Mouse (Mus musculus) T-helper 17 cell (primary cell): ENCODE results near the gene Capzb.

ENCODE experiments used
- in situ Hi-C, 2 experiments: fragments of 300-600 bp; cut with MboI, MseI; formaldehyde crosslinking; loops; 1 replicate in 1 of 2; 2 replicates in 1 of 2; pipeline ENCODE4 v1.15.1; 2025; ENCODE audit warnings: high pct_unique_total_duplicates in 2 of 2

Gene Capzb

DNA sequence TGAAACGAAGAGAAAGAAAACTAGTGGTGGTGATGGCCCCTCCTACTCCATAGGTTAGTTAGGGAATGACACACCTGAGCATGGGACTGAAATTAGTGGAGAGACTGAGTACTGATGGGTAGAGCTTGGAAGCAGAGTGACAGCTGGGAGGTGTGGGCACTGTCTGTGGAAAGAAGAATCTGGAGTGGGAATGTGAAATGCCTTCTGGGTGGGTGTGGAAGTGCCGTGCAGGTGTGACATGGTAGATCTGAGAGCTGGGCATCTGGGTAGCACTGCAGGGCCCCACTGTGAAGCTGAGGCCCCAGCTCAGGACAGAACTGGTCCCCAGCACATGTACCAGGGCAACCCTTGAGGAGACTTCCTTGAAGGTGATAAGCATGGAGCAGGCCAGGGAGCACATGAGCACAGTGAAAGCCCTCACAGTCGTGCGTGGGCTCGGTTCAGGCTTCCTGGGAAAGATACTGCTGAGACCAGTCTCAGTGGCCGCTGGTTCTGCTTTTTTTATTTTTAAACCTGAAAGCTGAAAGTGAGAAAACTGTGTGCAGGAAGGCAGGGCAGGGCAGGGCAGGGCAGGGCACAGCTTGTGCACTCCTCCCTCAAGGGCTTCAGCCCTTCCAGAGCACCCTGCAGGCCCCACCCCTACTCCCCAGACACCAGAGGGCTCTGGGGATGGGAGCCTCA lies 66.1 kb downstream of the Capzb start:
- in situ Hi-C loops: loop anchor here in 1 of 2 experiments (25.0 kb wide), 1 partner anchor 171 kb away; the partner anchor contains the start of genes Htr6 and Nbl1

DNA sequence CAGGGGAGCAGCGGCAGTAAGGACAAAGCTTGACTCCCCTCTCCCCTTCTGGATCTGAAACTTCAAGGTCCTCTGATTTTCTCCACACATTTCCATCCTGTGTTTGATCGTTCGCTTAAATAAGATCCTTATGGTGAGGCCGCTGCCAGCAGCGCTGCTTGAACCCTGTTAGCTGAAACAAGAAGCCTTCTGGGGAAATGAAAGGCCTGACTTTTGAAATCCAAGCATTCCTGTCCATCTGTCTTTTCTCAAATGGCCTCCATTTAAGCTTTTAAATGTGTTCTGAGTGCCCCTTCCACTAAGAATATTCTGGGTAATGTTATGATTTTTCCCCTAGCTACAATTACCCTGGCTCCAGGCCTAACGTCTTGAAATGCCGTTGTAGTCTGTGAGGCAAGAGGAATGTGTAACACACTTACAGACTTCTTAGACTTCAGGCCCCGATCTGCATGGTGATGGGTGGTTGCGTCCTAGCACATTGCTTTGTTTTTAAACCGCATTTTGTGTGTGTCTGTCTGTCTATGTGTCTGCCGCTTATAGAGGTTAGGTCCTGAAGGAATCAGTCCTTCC lies 66.7 kb downstream of the Capzb start:
- in situ Hi-C loops: loop anchor here in 1 of 2 experiments (25.0 kb wide), 1 partner anchor 172 kb away; the partner anchor contains the start of genes Htr6 and Nbl1

DNA sequence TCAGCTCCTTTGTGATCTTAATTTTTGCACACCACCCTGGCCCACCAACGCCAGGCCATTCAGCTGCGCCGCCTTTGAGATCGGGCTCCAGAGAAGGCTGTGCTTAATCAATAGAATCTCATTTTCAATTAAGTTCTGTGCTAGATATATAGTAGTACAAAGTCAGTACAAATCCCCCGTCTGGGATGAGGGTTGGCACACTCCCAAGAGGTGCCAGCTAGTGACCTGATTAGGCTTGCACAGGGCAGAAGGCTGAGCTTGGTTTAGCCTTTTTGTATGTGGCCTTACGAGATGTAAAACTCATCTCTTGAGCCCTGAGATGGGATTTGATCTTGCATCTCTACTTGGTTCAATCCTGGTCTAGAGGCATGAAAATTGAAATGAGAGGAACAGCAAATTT lies 70.3 kb downstream of the Capzb start:
- in situ Hi-C loops: loop anchor here in 1 of 2 experiments (25.0 kb wide), 1 partner anchor 176 kb away; the partner anchor contains the start of genes Htr6 and Nbl1

DNA sequence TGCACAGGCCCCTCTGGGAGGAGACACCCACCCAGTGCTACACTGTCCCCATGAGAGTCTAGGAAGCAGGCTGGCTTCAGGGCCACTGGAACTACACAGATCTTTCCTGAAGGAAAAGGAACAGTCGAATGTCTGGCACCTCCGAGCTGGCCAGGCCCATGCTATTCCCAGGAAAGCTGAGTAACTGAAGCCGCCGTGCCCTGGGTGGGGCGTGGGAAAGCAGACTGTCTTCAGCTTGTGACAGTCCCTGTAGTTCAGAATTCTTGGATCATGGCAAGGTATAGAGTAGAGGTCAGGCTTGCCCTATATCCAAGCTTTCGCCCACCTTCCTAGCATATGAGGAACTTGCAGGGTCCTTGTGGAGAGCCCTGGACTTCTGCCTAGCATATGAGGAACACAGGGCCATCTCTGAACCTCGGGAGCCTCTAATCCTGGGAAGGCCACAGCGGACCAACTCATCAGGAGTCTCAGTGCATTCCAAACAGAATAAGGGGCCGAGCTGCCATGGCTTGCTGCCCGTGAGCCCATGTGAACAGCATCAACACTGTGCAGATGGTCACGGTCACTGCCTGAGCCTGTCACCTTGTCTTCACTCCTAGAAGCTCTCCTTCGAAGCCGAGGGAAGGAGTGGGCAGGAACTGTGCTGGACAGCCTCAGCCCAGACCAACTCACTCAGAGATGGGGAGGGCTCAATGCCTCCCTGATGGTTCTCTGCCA lies 73.2 kb downstream of the Capzb start:
- in situ Hi-C loops: loop anchor here in 1 of 2 experiments (25.0 kb wide), 1 partner anchor 179 kb away; the partner anchor contains the start of genes Htr6 and Nbl1

DNA sequence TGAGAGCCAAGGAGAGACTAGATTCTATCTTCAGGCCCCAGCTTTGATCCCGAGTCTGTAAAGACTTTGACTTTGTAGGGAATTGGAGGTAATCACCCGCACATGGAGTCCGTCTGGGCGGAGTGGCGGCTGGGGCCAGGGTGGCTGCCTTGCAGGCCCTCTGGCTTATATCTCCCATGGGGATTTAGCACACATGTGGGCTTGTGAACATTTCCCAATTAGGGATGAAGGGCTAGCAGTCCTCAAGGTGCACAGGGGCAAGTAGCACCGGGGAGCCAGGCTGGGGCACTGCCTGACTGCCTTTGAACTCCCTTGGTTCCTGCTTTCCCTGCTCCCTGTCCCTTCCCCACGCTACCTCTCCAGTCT lies 73.8 kb downstream of the Capzb start:
- in situ Hi-C loops: loop anchor here in 1 of 2 experiments (25.0 kb wide), 1 partner anchor 179 kb away; the partner anchor contains the start of genes Htr6 and Nbl1

GRCm38 (mm10) chr4:139267335-139267734 lies 74.6 kb downstream of the Capzb start:
- in situ Hi-C loops: loop anchor here in 1 of 2 experiments (25.0 kb wide), 1 partner anchor 180 kb away; the partner anchor contains the start of genes Htr6 and Nbl1

GRCm38 (mm10) chr4:139268242-139268641 lies 75.5 kb downstream of the Capzb start:
- in situ Hi-C loops: loop anchor here in 1 of 2 experiments (25.0 kb wide), 1 partner anchor 181 kb away; the partner anchor contains the start of genes Htr6 and Nbl1

- in situ Hi-C loops: loop anchor here in 1 of 2 experiments (10.0 to 25.0 kb wide), 2 partner anchors 183 to 1105 kb away; partner anchors contain the start of genes Htr6 and Nbl1
Measured at GRCm38 (mm10) chr4:139270168-139270567, 77.5 kb downstream of the Capzb start.

DNA sequence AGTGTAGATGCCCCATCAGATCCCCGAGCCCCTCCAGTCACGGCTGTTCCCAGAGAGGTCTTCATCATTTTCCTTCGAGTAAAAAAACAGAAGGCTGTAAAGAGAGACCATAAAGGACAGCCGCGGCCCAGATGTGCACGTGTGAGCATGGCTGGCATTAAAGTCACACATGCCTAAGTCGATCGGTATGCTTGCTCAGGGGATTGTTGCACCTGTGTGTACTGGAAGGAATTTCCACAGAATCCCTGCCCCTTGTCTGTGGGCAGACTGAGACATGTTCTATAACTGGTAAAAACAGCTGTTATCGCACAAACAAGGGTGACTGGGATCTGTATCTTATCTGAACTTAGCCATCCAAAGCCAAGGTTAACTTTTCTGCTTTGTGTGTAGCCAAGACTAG lies 78.9 kb downstream of the Capzb start:
- in situ Hi-C loops: loop anchor here in 1 of 2 experiments (10.0 to 25.0 kb wide), 2 partner anchors 184 to 1107 kb away; partner anchors contain the start of genes Htr6 and Nbl1

DNA sequence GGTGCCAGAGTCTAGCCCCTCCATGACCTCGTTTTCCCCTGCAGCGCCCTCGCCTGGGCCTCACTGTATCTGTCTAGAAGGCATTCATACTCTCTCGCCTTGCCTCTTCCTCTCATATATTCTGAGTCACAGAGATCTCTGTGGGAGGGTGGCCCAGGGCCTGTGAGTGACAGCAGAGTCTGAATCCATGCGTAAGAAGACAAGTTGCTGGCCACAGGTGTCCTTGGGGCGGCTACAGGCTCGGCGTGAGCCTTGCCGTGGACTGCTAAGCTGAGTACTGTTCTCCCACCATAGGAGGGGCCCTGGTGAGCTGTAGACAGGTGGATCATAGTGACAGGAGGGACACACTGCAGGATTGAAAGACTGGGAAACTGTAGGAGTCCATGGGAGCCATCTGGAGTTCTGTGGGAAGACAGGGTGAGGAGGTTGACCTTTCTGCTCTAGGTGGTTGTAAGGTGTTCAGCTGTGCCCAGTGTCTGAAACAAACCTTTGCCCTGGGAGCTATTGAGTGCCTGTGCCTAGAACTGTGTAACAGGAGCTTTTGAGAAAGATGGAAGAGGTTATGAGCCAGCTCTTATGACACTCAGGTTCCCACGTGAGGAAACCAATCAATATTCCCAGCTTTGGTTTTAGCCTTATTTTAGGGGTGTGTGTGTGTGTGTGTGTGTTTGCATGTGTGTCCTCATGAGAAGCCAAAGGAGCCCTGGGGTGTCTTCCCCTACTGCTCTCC lies 80.4 kb downstream of the Capzb start:
- in situ Hi-C loops: loop anchor here in 1 of 2 experiments (10.0 to 25.0 kb wide), 2 partner anchors 186 to 1108 kb away; partner anchors contain the start of genes Htr6 and Nbl1

GRCm38 (mm10) chr4:139274573-139274972 lies 81.9 kb downstream of the Capzb start:
- in situ Hi-C loops: loop anchor here in 1 of 2 experiments (10.0 to 25.0 kb wide), 2 partner anchors 187 to 1110 kb away; partner anchors contain the start of genes Htr6 and Nbl1

DNA sequence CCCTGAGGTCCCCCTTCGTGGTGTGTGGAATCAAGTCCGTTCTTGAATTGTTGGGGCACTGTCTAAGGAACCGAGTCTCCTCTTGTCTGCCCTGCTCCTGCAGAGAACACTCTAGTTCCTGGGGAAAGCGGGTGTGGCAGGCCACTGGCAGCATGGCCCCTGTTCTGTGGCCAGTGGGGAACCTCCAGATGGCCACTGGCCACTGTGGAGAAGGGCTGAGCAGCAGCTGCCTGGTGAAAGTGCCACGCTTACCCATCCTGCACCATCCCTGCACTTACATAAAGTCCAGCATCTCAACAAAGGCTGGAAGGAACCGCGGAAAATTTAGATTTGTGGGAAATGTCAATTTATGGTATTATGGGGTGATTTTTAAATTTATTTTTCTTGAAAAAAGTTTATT lies 83.7 kb downstream of the Capzb start:
- in situ Hi-C loops: loop anchor here in 1 of 2 experiments (10.0 kb wide), 1 partner anchor 1112 kb away; no protein-coding TSS in a partner anchor

- in situ Hi-C loops: no loop called here
Measured at GRCm38 (mm10) chr4:139280530-139280929, 87.8 kb downstream of the Capzb start.

GRCm38 (mm10) chr4:139281791-139282345 lies 89.2 kb downstream of the Capzb start:
- in situ Hi-C loops: no loop called here

DNA sequence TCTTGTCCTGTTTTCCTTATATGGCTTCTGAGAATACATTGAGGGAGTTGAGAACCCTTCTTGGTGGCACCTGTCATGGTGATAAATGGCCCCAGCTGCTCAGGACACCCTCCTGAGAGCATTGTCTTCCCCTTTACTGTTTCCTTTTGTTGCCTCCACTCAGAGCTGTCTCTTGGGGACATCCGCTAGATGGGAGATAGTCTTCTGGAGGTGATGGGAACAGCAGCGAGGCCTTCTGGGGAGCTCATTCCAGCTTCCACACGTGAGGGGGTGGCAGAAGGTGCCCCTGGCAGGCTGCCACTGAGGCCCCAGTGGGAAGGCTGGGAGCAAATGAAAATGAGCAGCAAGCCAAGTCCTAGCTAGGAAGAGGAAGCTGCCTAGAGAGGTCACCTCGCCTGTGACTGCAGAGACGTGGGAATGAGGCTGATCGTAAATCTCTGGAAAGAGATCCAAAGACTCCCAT lies 90.3 kb downstream of the Capzb start:
- in situ Hi-C loops: no loop called here

- in situ Hi-C loops: no loop called here
Measured at GRCm38 (mm10) chr4:139284877-139285276, 92.2 kb downstream of the Capzb start.

DNA sequence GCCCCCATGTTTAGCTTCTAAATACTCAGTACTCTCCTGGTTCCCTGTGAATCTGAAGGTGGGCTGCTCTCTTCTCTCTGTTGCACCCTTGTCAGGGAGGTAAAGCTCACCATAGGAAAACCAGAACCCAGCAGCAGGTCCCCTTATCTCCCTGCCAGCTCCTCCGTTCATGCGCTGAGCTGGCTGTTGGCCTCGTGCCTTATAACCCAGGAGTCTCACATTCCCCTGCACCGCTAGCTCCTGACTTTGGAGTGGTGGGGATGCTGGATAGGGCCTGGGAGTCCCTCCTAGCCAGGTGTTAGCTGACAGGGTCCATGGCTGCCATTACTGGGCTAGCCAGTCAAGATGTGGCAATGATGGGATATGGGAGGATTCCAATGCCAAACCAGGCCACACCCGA lies 93.5 kb downstream of the Capzb start:
- in situ Hi-C loops: no loop called here

DNA sequence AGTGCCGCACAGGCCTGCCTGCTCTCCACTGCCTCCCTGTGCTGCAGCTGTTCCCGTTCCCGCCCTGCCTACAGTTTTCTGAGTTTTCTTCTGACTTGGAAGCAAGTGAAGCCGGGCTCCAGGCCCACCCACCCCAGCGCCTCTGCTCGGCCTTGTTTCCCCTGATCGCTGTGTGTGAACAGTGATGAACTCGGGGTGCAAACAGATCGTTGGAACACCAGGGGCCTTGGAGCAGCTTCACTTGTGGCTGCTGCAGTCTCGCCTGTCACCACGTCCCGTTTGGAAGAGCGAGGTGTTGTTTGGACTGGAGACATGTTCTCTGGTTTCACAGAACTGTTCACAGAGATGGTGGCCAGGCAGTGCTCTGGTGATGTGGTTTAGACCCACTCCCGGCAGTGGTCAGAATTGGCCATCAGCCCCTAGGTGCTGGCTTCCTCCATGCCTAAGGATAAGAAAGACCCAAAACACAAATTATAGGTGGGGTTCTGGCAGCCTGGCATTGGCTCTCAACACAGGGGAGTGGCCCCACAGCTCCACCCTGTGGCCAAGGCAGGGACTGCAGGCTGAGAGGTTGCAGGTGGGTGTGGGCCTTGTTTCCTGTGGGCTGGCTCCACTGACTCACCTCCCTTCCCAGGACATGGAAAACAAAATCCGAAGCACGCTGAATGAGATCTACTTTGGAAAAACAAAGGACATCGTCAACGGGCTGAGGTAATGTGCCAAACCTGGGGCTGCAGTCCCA lies 94.6 kb downstream of the Capzb start:
- in situ Hi-C loops: no loop called here

DNA sequence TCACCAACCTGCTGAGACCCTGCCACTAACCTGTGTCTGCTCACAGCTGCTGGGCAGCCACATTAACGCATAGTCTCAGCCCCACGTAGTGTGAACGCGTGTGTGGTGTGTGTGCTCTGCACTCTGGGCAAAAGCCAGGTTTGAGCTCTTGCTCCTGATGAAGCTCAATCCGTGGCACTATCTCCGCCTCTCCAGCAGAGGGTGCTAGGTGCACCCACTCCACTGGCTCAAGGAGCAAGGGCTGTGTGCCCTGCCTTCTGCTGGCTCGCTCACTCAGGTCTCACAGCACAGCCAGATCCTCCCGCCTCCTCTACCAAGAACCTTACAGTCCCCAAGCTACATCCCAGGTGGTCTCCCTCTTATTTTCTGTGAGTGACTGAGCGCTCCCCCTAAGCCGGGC lies 96.3 kb downstream of the Capzb start:
- in situ Hi-C loops: no loop called here

DNA sequence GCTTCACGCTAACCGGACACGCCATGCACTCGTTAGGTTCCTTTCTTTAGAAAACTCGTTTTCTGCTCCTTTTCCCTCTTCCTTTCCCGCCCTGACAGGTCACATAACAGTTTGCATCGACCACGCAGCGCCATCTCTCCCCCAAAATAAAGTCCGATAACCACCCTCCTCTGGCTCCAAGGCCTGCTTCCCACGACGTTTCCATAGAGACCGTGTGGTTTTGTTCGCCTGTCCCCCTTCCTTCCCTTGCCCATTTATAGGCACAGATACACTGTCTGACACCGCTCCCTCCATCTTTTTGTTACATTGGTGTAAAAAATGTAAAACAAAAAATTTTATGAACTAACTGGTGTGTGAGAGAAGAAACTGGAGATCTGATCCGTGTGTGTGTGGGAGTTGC lies 98.4 kb downstream of the Capzb start:
- in situ Hi-C loops: no loop called here
